Mouse (Mus musculus) testis, adult 2 months (tissue): ENCODE results near the gene Nt5c2.

Source experiments
- CTCF ChIP-seq: fragments of 200-500 bp; IDR thresholded peaks from 2 replicates; pipeline ENCODE4 v1.5.1; 2012; ENCODE audit warnings: low read depth, mild to moderate bottlenecking, inconsistent platforms, low read length, moderate library complexity; ENCODE audit not compliant: control insufficient read depth, insufficient read depth, insufficient replicate concordance
- POLR2A ChIP-seq: fragments of 200-500 bp; IDR thresholded peaks from 2 replicates; pipeline ENCODE4 v1.6.1; 2012; ENCODE audit warnings: low read depth, mild to moderate bottlenecking, inconsistent platforms, low read length, moderate library complexity; ENCODE audit not compliant: control insufficient read depth

DNA sequence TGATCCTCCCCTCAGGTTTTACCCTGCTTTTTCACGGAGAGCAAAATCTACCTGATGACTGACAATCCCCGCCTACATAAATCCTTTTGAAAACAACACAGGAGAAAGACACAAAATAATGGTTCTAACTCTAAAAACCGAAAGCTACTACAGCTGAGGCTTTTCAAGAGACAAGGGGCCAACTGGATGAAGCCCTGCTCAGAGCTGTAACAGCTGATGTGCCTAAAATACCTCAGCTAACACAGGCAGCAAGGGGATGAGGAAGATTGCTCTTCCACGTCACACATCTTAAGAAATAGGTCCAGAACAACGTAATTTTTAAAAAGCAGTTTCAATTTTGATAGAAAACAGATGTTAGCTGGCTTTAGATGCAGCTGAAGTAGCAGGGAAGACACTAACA is 88.0 kb downstream of the Nt5c2 start:
- TF ChIP-seq CTCF: no peak
- TF ChIP-seq POLR2A: no peak
